Mouse (Mus musculus): Measurements from ENCODE around the gene Tmem130.
A peak's percentile ranks its signal among the peaks of the same experiment; 100 is the strongest.

The Tmem130 gene

GRCm38 (mm10) chr5:144733953-144734352 is 27.7 kb downstream of the Tmem130 start:
- ATAC-seq (ENCODE audit: low TSS enrichment) = peak; percentile 25; the same call in 1 of the 2 replicates

GRCm38 (mm10) chr5:144729216-144729615 is 32.4 kb downstream of the Tmem130 start:
- ATAC-seq (ENCODE audit: low TSS enrichment) = no peak

GRCm38 (mm10) chr5:144728237-144728636 is 33.4 kb downstream of the Tmem130 start:
- no peak for ATAC-seq (ENCODE audit: low TSS enrichment)

GRCm38 (mm10) chr5:144727119-144727518 is 34.5 kb downstream of the Tmem130 start:
- peak; percentile 72 for ATAC-seq (ENCODE audit: low TSS enrichment)

GRCm38 (mm10) chr5:144725554-144725953 is 36.1 kb downstream of the Tmem130 start:
- ATAC-seq (ENCODE audit: low TSS enrichment) = no peak

- ATAC-seq (ENCODE audit: low TSS enrichment) = no peak
Observed at GRCm38 (mm10) chr5:144724926-144725325, 36.7 kb downstream of the Tmem130 start.

GRCm38 (mm10) chr5:144720281-144720680 is 41.3 kb downstream of the Tmem130 start:
- no peak; the same call in none of the 2 replicates for ATAC-seq (ENCODE audit: low TSS enrichment)

- peak; percentile 95 for ATAC-seq (ENCODE audit: low TSS enrichment)
Observed at GRCm38 (mm10) chr5:144719781-144720180, 41.8 kb downstream of the Tmem130 start.

- ATAC-seq (ENCODE audit: low TSS enrichment) = no peak
Observed at GRCm38 (mm10) chr5:144717186-144717585, 44.4 kb downstream of the Tmem130 start.

- no peak for ATAC-seq (ENCODE audit: low TSS enrichment)
Observed at GRCm38 (mm10) chr5:144713371-144713770, 48.2 kb downstream of the Tmem130 start.

- peak; percentile 94 for ATAC-seq (ENCODE audit: low TSS enrichment)
Observed at GRCm38 (mm10) chr5:144707603-144708002, 54.0 kb downstream of the Tmem130 start.

- ATAC-seq (ENCODE audit: low TSS enrichment) = peak; percentile 42; the same call in 1 of the 2 replicates
Observed at GRCm38 (mm10) chr5:144703464-144704368, 57.9 kb downstream of the Tmem130 start.

- ATAC-seq (ENCODE audit: low TSS enrichment) = no peak
Observed at GRCm38 (mm10) chr5:144695289-144696060, 66.1 kb downstream of the Tmem130 start.

GRCm38 (mm10) chr5:144694161-144694560 is 67.5 kb downstream of the Tmem130 start:
- no peak for ATAC-seq (ENCODE audit: low TSS enrichment)

- ATAC-seq (ENCODE audit: low TSS enrichment) = no peak
Observed at GRCm38 (mm10) chr5:144691421-144691820, 70.2 kb downstream of the Tmem130 start.

- no peak for ATAC-seq (ENCODE audit: low TSS enrichment)
Observed at GRCm38 (mm10) chr5:144688371-144688770, 73.2 kb downstream of the Tmem130 start.

Data from frontal cortex, adult (tissue).